Mouse (Mus musculus): ENCODE data around the gene Cspg4. TPM values are rescaled to one million over a fixed set of nuclear protein-coding genes. Genes with fewer than 3 reads are reported as not detected.

Gene Cspg4
- polyA plus RNA-seq, 1 experiment from 2014 or later = 2.6 TPM

DNA sequence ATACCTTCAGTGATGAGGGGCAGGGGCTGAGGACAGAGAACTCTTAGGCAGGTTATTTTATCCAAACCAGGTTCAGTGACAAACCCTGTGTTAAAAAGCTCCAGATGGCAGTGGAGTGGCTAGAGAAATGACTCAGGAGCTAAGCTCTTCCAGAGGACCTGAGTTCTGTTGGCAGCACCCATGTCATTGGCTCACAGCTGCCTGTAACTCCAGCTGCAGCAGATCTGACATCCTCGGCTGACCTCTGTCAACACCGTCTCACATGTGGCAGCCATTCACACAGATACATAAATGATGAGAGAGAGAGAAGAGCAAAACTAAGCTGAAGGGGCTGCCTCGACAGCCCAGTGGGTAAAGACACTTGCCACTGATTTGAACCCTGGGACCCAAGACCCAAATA, 7.4 kb upstream of the Cspg4 start:
- no peaks in the 10 kb centered on the region for H3K36me3 ChIP-seq (ENCODE audit: control insufficient read depth, insufficient read depth, low read length)

DNA sequence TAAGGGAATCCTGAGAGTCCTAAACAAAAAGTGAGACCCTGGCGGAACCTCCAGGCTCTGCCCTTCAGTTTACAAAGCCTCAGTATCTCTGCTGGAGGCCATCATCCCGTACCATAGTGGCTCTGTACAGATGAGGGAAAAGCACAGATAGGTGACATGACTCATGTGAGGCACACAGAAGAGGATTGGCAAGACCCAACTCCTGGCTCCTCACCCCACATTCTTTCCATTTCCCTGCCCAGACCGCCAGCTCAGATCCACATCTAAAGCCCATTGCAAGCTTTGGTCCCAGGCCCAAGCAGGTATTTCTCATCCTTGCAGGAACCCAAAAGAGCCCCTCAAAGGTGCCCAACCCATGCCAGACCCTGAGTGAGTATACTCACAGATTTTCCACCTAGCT, 4.8 kb upstream of the Cspg4 start:
- Histone ChIP-seq H3K27ac (ENCODE audit: low read depth, low read length) (no peak overlapping the region), H3K4me1 (ENCODE audit: control insufficient read depth, insufficient read depth, low read length) (peaks cover 6% of the 10 kb centered on the region; the same call in 1 of the 2 replicates), H3K4me2 (ENCODE audit: low read depth) (no peak overlapping the region), H3K4me3 (ENCODE audit: low read depth, low read length) (no peak overlapping the region), H3K27me3 (ENCODE audit: control insufficient read depth, insufficient read depth, low read length) (peaks cover 10% of the 10 kb centered on the region), H3K36me3 (ENCODE audit: control insufficient read depth, insufficient read depth, low read length) (no peaks in the 10 kb centered on the region), H3K9me3 (ENCODE audit: control insufficient read depth, low read length) (no peaks in the 10 kb centered on the region), H3K9ac (ENCODE audit: low read length) (no peak overlapping the region)
- DNase-seq (ENCODE audit: low spot score) (no peak), ATAC-seq (ENCODE audit: insufficient read depth, low FRiP score, low TSS enrichment) (no peak)
- 90% methylated on average over 3 of the region's 3 CpGs for WGBS

More for the DNA sequence above, 7.4 kb upstream of the Cspg4 start:
- H3K4me1 ChIP-seq (ENCODE audit: control insufficient read depth, insufficient read depth, low read length) = no peaks in the 10 kb centered on the region
- no peak overlapping the region for H3K9ac ChIP-seq (ENCODE audit: low read length)
- 50% methylated on average over 3 of the region's 3 CpGs for WGBS
- no peaks in the 10 kb centered on the region for H3K27me3 ChIP-seq (ENCODE audit: control insufficient read depth, insufficient read depth, low read length)
- no peak overlapping the region for H3K4me3 ChIP-seq (ENCODE audit: low read depth, low read length)
- no peaks in the 10 kb centered on the region for H3K9me3 ChIP-seq (ENCODE audit: control insufficient read depth, low read length)
- ATAC-seq (ENCODE audit: insufficient read depth, low FRiP score, low TSS enrichment) (no peak), DNase-seq (ENCODE audit: low spot score) (no peak)
- no peak overlapping the region for H3K4me2 ChIP-seq (ENCODE audit: low read depth)
- H3K27ac ChIP-seq (ENCODE audit: low read depth, low read length) = no peak overlapping the region

DNA sequence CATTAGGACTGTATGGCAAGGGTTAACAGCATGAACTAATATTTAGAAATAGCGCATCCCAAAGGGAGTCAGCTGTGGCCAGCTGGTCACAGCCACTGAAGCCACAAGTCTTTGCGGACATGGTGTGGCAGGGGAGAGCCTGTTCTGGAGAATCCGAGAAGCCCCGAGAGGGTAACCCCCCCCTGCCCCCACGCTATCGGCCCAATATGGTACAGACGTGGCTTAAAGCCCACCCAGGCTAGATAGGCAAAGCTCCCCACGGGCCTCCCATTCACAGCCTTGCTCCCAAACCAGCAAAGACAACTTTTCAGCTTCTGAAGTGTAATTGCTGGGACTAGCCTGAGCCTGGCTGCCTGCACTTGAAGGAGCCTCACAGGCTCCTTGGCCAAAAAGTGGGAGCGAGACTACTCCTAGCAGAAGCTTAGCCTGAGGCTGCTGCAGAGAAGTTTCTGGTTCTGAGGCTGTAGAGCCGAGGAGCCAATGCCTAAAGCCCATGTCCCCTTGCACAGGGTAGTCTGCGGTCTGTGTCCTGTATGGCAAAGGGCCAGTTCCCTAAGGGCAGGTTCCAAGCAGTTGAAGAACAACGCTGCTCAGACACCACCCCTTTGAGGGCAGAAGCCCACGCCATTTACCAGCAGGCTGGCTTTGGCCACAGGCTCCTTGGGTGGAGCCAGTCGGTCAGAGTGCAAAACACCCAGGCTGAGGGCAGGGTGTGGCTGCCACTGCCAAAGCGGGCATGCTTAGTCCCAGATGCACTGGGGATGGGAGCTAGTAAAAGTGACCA, 4.2 kb upstream of the Cspg4 start:
- 69% methylated on average over 15 of the region's 15 CpGs for WGBS
- ATAC-seq (ENCODE audit: insufficient read depth, low FRiP score, low TSS enrichment) = no peak
- H3K27ac ChIP-seq (ENCODE audit: low read depth, low read length) = no peak overlapping the region
- H3K9me3 ChIP-seq (ENCODE audit: control insufficient read depth, low read length) = no peaks in the 10 kb centered on the region
- no peak overlapping the region for H3K4me3 ChIP-seq (ENCODE audit: low read depth, low read length)
- no peak overlapping the region for H3K4me2 ChIP-seq (ENCODE audit: low read depth)
- H3K27me3 ChIP-seq (ENCODE audit: control insufficient read depth, insufficient read depth, low read length) = peaks cover 14% of the 10 kb centered on the region
- H3K36me3 ChIP-seq (ENCODE audit: control insufficient read depth, insufficient read depth, low read length) = no peaks in the 10 kb centered on the region
- H3K9ac ChIP-seq (ENCODE audit: low read length) = no peak overlapping the region
- peaks cover 6% of the 10 kb centered on the region; the same call in 1 of the 2 replicates for H3K4me1 ChIP-seq (ENCODE audit: control insufficient read depth, insufficient read depth, low read length)
- no peak for DNase-seq (ENCODE audit: low spot score)

DNA sequence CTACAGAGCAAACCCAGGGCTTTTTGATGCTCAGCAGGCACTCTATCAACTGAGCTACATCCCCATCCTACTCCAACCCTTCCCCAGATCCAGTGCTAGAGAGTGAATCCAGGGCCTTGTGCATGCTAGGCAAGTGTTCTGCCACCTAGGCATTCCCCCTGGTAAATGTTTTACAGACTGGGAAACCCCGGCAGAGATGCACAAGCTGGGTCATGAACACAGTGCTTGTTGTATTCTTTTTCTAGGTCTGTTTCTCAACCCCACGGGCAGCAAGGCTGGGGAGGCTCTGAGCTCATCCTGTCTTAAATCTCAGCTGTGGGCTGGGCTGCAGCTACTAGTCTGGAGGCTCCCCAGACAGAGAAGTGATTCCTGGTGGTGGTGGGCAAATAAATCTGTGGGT, 2.0 kb upstream of the Cspg4 start:
- H3K9ac ChIP-seq (ENCODE audit: low read length) = no peak overlapping the region
- peaks cover 14% of the 10 kb centered on the region for H3K27me3 ChIP-seq (ENCODE audit: control insufficient read depth, insufficient read depth, low read length)

DNA sequence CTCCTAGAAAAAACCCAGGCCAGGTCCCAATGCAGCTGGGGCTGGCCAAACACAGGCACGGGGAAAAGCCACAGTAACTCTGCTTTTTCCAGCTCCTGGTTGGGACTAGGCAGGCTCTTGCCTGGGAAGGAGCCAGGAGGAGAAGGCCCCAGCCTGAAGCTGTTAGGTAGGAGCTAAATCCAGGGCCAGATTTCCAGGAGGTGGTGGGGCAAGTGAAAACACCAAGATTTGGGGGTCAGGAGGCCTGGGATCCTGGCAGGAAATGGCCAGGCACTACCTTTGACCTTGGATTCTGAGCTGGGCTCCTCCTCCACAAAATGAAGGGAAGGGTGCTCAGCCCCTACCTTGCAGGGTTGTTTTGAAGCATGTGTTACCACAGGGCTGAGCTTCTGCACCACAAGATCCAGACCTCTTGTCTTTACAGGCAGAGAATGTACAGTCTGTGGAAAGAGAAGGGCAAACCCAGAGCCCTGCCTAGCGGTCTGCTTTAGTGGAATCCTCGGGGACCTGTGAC, 560 bp upstream of the Cspg4 start, which contains the start of gene Odf3l1:
TSS of gene Odf3l1 (minus strand) at position 464 of the 514 bp plus-strand sequence.
- WGBS = 19% methylated on average over 3 of the region's 3 CpGs
- peak within 1 kb of the TSS; percentile 26 for H3K4me3 ChIP-seq (ENCODE audit: low read depth, low read length)
- ATAC-seq (ENCODE audit: insufficient read depth, low FRiP score, low TSS enrichment) (no peak), DNase-seq (ENCODE audit: low spot score) (no peak)
- peaks cover 9% of the 10 kb centered on the region; the same call in 1 of the 2 replicates for H3K4me1 ChIP-seq (ENCODE audit: control insufficient read depth, insufficient read depth, low read length)
- no peaks in the 10 kb centered on the region for H3K36me3 ChIP-seq (ENCODE audit: control insufficient read depth, insufficient read depth, low read length)
- peak within 1 kb of the TSS; percentile 51 for H3K4me2 ChIP-seq (ENCODE audit: low read depth)
- H3K27me3 ChIP-seq (ENCODE audit: control insufficient read depth, insufficient read depth, low read length) = peaks cover 14% of the 10 kb centered on the region
- H3K9me3 ChIP-seq (ENCODE audit: control insufficient read depth, low read length) = no peaks in the 10 kb centered on the region
- H3K9ac ChIP-seq (ENCODE audit: low read length) = peak within 1 kb of the TSS; percentile 29; the same call in 1 of the 2 replicates
- H3K27ac ChIP-seq (ENCODE audit: low read depth, low read length) = no peak within 1 kb of the TSS

More for the DNA sequence above, 2.0 kb upstream of the Cspg4 start:
- no peaks in the 10 kb centered on the region for H3K36me3 ChIP-seq (ENCODE audit: control insufficient read depth, insufficient read depth, low read length)
- no peak overlapping the region for H3K4me2 ChIP-seq (ENCODE audit: low read depth)
- H3K27ac ChIP-seq (ENCODE audit: low read depth, low read length) = no peak overlapping the region
- H3K4me3 ChIP-seq (ENCODE audit: low read depth, low read length) = no peak overlapping the region
- H3K9me3 ChIP-seq (ENCODE audit: control insufficient read depth, low read length) = no peaks in the 10 kb centered on the region
- peaks cover 6% of the 10 kb centered on the region; the same call in 1 of the 2 replicates for H3K4me1 ChIP-seq (ENCODE audit: control insufficient read depth, insufficient read depth, low read length)
- WGBS = 65% methylated on average over 2 of the region's 2 CpGs
- DNase-seq (ENCODE audit: low spot score) = no peak
- no peak for ATAC-seq (ENCODE audit: insufficient read depth, low FRiP score, low TSS enrichment)

GRCm38 (mm10) chr9:56865673-56866400, 1.0 kb downstream of the Cspg4 start:
- H3K36me3 ChIP-seq (ENCODE audit: control insufficient read depth, insufficient read depth, low read length) = no peaks in the 10 kb centered on the region
- H3K4me1 ChIP-seq (ENCODE audit: control insufficient read depth, insufficient read depth, low read length) = peaks cover 9% of the 10 kb centered on the region; the same call in 1 of the 2 replicates
- no peak overlapping the region for H3K27ac ChIP-seq (ENCODE audit: low read depth, low read length)
- H3K27me3 ChIP-seq (ENCODE audit: control insufficient read depth, insufficient read depth, low read length) = peaks cover 14% of the 10 kb centered on the region
- no peak overlapping the region for H3K9ac ChIP-seq (ENCODE audit: low read length)
- H3K9me3 ChIP-seq (ENCODE audit: control insufficient read depth, low read length) = no peaks in the 10 kb centered on the region
- DNase-seq (ENCODE audit: low spot score) (no peak), ATAC-seq (ENCODE audit: insufficient read depth, low FRiP score, low TSS enrichment) (no peak)
- 74% methylated on average over 11 of the region's 11 CpGs for WGBS
- H3K4me3 ChIP-seq (ENCODE audit: low read depth, low read length) = no peak overlapping the region
- peak overlapping the region; percentile 51 for H3K4me2 ChIP-seq (ENCODE audit: low read depth)

DNA sequence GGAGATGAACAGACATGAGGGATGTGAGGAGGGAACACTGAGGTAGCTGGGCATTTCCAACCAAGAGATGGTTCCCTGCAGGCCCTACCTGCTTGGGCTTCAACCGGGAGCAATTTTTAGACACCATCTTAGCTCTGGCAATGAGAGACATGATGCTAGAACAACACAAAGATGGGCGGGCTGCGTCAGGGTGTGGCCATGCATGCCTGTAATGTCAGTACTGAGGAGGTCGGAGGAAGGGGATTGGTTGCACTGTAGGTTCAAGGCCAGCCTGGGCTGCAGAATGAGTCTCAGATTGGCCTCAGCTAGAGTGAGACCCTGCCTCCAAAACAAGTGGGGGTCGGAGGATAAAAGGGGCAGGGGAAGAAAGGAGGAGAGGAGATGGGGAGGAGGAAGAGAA, 1.6 kb downstream of the Cspg4 start:
- DNase-seq (ENCODE audit: low spot score) (no peak), ATAC-seq (ENCODE audit: insufficient read depth, low FRiP score, low TSS enrichment) (no peak)
- Histone ChIP-seq H3K27ac (ENCODE audit: low read depth, low read length) (no peak overlapping the region), H3K4me1 (ENCODE audit: control insufficient read depth, insufficient read depth, low read length) (peaks cover 13% of the 10 kb centered on the region; the same call in 1 of the 2 replicates), H3K4me3 (ENCODE audit: low read depth, low read length) (no peak overlapping the region), H3K36me3 (ENCODE audit: control insufficient read depth, insufficient read depth, low read length) (no peaks in the 10 kb centered on the region), H3K4me2 (ENCODE audit: low read depth) (no peak overlapping the region), H3K9me3 (ENCODE audit: control insufficient read depth, low read length) (no peaks in the 10 kb centered on the region), H3K9ac (ENCODE audit: low read length) (no peak overlapping the region), H3K27me3 (ENCODE audit: control insufficient read depth, insufficient read depth, low read length) (peaks cover 14% of the 10 kb centered on the region)
- WGBS = 81% methylated on average over 5 of the region's 5 CpGs

DNA sequence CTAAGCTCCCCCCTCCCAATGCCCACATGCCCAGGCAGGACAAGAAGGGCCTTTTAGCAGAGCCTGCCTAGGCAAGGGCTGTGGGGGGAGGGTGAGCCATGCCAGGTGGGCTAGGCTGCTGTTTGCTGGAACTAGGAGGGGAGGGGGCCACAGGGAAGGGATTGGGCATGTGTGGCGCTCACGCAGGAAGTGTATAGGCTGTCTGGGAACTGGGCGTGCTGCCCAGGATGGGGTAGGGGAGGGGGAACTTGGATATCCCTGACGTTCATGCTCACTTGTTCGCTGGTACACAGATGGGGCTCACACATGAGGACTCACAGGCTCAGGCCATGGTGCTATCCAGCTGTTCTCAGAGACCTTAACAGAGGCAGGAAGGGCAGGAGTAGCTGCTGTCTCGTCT, 3.5 kb downstream of the Cspg4 start:
- H3K4me2 ChIP-seq (ENCODE audit: low read depth) = no peak overlapping the region
- ATAC-seq (ENCODE audit: insufficient read depth, low FRiP score, low TSS enrichment) = no peak

More for the DNA sequence above, 3.5 kb downstream of the Cspg4 start:
- no peak overlapping the region for H3K4me3 ChIP-seq (ENCODE audit: low read depth, low read length)
- no peak overlapping the region for H3K27ac ChIP-seq (ENCODE audit: low read depth, low read length)
- 0 out of 2 replicates have a peak overlapping the region, but pooled peaks have one; percentile 6 for H3K9ac ChIP-seq (ENCODE audit: low read length)
- no peak for DNase-seq (ENCODE audit: low spot score)
- H3K9me3 ChIP-seq (ENCODE audit: control insufficient read depth, low read length) = no peaks in the 10 kb centered on the region
- WGBS = 52% methylated on average over 6 of the region's 6 CpGs
- H3K27me3 ChIP-seq (ENCODE audit: control insufficient read depth, insufficient read depth, low read length) = peaks cover 14% of the 10 kb centered on the region
- H3K36me3 ChIP-seq (ENCODE audit: control insufficient read depth, insufficient read depth, low read length) = no peaks in the 10 kb centered on the region
- H3K4me1 ChIP-seq (ENCODE audit: control insufficient read depth, insufficient read depth, low read length) = peaks cover 13% of the 10 kb centered on the region; the same call in 1 of the 2 replicates

Data from neural tube, embryonic 11.5 days (tissue).